ENCODE assay signal across 9 mouse cellular contexts in the genomic region with DNA sequence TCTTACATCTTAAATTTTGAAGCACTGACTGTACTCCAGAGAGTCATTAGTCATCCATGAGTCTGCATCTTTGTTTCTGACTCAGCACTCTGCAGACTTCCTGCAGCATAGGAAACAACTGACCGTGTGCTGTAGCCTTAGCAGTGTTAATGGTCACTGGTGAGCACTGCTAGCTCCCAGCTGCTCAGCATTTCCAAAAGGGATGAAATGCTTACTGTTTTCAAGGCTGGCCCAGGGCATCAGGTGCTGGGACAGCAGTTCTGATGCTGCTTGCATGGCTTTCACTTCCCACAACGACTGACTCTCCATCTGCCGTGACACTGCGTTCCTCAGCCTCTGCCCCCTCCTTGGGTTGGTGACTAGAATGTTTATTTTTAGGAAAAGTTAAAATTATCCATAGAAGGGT. TPM values are rescaled to one million over a fixed set of nuclear protein-coding genes. Genes with fewer than 3 reads are reported as not detected.
A peak's percentile ranks its signal among the peaks of the same experiment; 100 is the strongest.
DNase-seq lines count a peak whose midpoint lies in the region; ATAC-seq and TF ChIP-seq lines count a peak whose summit lies in the region.
"Had no signal": no experiment of that assay in that cellular context is flagged by ENCODE, and none has a peak within 500 bp of the region (broad histone marks: within the 10 kb centered on the region; RNA-seq: fewer than 3 reads in every experiment).

No protein-coding gene starts in this region.

- no peaks in the 10 kb centered on the region for H3K9me3 ChIP-seq in forebrain, postnatal 0 days (ENCODE audit: low read length)
- no peaks in the 10 kb centered on the region for H3K9me3 ChIP-seq in forebrain, embryonic 13.5 days (replicated peaks)
- no peaks in the 10 kb centered on the region for H3K9me3 ChIP-seq in midbrain, embryonic 15.5 days
- H3K9me3 ChIP-seq in midbrain, embryonic 16.5 days (replicated peaks; ENCODE audit: control insufficient read depth, low read length, poor library complexity, severe bottlenecking) = no peaks in the 10 kb centered on the region

- intact Hi-C loops in left cerebral cortex, postnatal 25 days (cut with DNase I) = no loop called here

- H3K4me2 ChIP-seq in forebrain, postnatal 0 days (ENCODE audit: low read depth) = no peak overlapping the region
- H3K4me2 ChIP-seq in forebrain, embryonic 13.5 days = no peak overlapping the region
- H3K4me2 ChIP-seq in midbrain, embryonic 15.5 days = no peak overlapping the region
- no peak overlapping the region for H3K4me2 ChIP-seq in midbrain, embryonic 16.5 days (ENCODE audit: low read length)

- WGBS in forebrain, postnatal 0 days = 70% methylated on average over 4 of the region's 4 CpGs
- WGBS in forebrain, embryonic 13.5 days = 74% methylated on average over 4 of the region's 4 CpGs
- WGBS in midbrain, embryonic 15.5 days = 64% methylated on average over 4 of the region's 4 CpGs
- WGBS in midbrain, embryonic 16.5 days = 73% methylated on average over 4 of the region's 4 CpGs

- no peak overlapping the region for H3K9ac ChIP-seq in forebrain, postnatal 0 days
- H3K9ac ChIP-seq in forebrain, embryonic 13.5 days = no peak overlapping the region
- H3K9ac ChIP-seq in midbrain, embryonic 15.5 days = no peak overlapping the region
- no peak overlapping the region for H3K9ac ChIP-seq in midbrain, embryonic 16.5 days (ENCODE audit: low read depth, low read length)

- H3K36me3 ChIP-seq in forebrain, postnatal 0 days (ENCODE audit: insufficient read depth) = no peaks in the 10 kb centered on the region
- H3K36me3 ChIP-seq in forebrain, embryonic 13.5 days (ENCODE audit: poor library complexity, severe bottlenecking) = no peaks in the 10 kb centered on the region
- H3K36me3 ChIP-seq in midbrain, embryonic 15.5 days (replicated peaks) = no peaks in the 10 kb centered on the region
- no peaks in the 10 kb centered on the region for H3K36me3 ChIP-seq in midbrain, embryonic 16.5 days (ENCODE audit: control insufficient read depth, insufficient read depth, low read length)

- no peak for DNase-seq in forebrain, postnatal 0 days
- peak; percentile 42 to 67 for DNase-seq in left cerebral cortex, postnatal 25 days (ENCODE audit: low spot score in 2 of 2)
- DNase-seq in skeletal muscle tissue, adult 2 months (ENCODE audit: low read depth, low spot score) = peak; percentile 39
- DNase-seq in spleen, postnatal 4 days (ENCODE audit: low spot score in 2 of 2) = no peak

- peak; percentile 29; the same call in 1 of the 2 replicates for ATAC-seq in forebrain, postnatal 0 days
- no peak; the same call in 1 of the 2 replicates for ATAC-seq in forebrain, embryonic 13.5 days
- ATAC-seq in midbrain, embryonic 15.5 days (replicated peaks) = 0 out of 2 replicates have a peak, but pooled peaks have one; percentile 27
- ATAC-seq in midbrain, embryonic 16.5 days = no peak
- ATAC-seq in erythroblast, adult 5-6 weeks (replicated peaks; ENCODE audit: low FRiP score, poor library complexity, severe bottlenecking) = peak; percentile 96

- no peaks in the 10 kb centered on the region for H3K27me3 ChIP-seq in forebrain, postnatal 0 days (ENCODE audit: insufficient read depth, low read length)
- no peaks in the 10 kb centered on the region for H3K27me3 ChIP-seq in forebrain, embryonic 13.5 days
- no peaks in the 10 kb centered on the region for H3K27me3 ChIP-seq in midbrain, embryonic 15.5 days (replicated peaks)
- H3K27me3 ChIP-seq in midbrain, embryonic 16.5 days (ENCODE audit: control insufficient read depth, insufficient read depth, low read depth, low read length) = no peaks in the 10 kb centered on the region

- TF ChIP-seq CTCF in forebrain, postnatal 0 days (IDR thresholded peaks at IDR 0.05; ENCODE audit: low read depth) = no peak

- H3K4me3 ChIP-seq in forebrain, postnatal 0 days (ENCODE audit: low read depth, low read length) = no peak overlapping the region
- no peak overlapping the region for H3K4me3 ChIP-seq in forebrain, embryonic 13.5 days
- no peak overlapping the region for H3K4me3 ChIP-seq in midbrain, embryonic 15.5 days
- H3K4me3 ChIP-seq in midbrain, embryonic 16.5 days (ENCODE audit: low read depth, low read length) = no peak overlapping the region

- no peaks in the 10 kb centered on the region for H3K4me1 ChIP-seq in forebrain, postnatal 0 days (ENCODE audit: insufficient read depth)
- H3K4me1 ChIP-seq in forebrain, embryonic 13.5 days = no peaks in the 10 kb centered on the region
- no peaks in the 10 kb centered on the region for H3K4me1 ChIP-seq in midbrain, embryonic 15.5 days
- H3K4me1 ChIP-seq in midbrain, embryonic 16.5 days (ENCODE audit: control insufficient read depth, insufficient read depth, low read length) = no peaks in the 10 kb centered on the region

- no peak overlapping the region for H3K27ac ChIP-seq in forebrain, postnatal 0 days (ENCODE audit: low read depth, low read length)
- H3K27ac ChIP-seq in forebrain, embryonic 13.5 days = no peak overlapping the region
- H3K27ac ChIP-seq in midbrain, embryonic 15.5 days = no peak overlapping the region
- no peak overlapping the region for H3K27ac ChIP-seq in midbrain, embryonic 16.5 days (ENCODE audit: low read length)

RNA-seq across cellular contexts. Expression of a gene that starts 29.8 kb away (rescaled TPM):
- total RNA-seq in forebrain, postnatal 0 days (2014; rRNA removed) = 4.0 and 12.3 TPM in 2 replicates
- 17.6 and 19.3 TPM in 2 replicates for polyA plus RNA-seq in forebrain, postnatal 0 days (2015; fragmentation: Nextera tagmentation; extraction: Ambion mirVana)
- 22.1 and 27.4 TPM in 2 replicates for polyA plus RNA-seq in forebrain, embryonic 13.5 days (2015; fragmentation: Nextera tagmentation; extraction: Ambion mirVana)
- 12.3 and 14.0 TPM in 2 replicates for polyA plus RNA-seq in midbrain, embryonic 15.5 days (2015; fragmentation: Nextera tagmentation; extraction: Ambion mirVana)
- 16.6 and 17.0 TPM in 2 replicates for polyA plus RNA-seq in midbrain, embryonic 16.5 days (2015; fragmentation: Nextera tagmentation; extraction: Ambion mirVana)
- 3.6 TPM in 1 of 2 replicates, not detected in the other for total RNA-seq in erythroblast, adult 5-6 weeks (2015; ENCODE audit: low replicate concordance)
- total RNA-seq in erythroblast, adult 5-6 weeks (2017; ENCODE audit: low replicate concordance) = 2.4 TPM in 1 of 2 replicates, not detected in the other
- total RNA-seq in left cerebral cortex, postnatal 25 days (2021) = 1 to 10 TPM; 5.9 to 9.0 TPM

RNA-seq across cellular contexts. Expression of a gene that starts 29.8 kb away (rescaled TPM):
- 11.9 and 14.3 TPM in 2 replicates for total RNA-seq in forebrain, postnatal 0 days (2014; rRNA removed)
- polyA plus RNA-seq in forebrain, postnatal 0 days (2015; fragmentation: Nextera tagmentation; extraction: Ambion mirVana) = 6.4 and 10.3 TPM in 2 replicates
- 9.9 and 10.8 TPM in 2 replicates for polyA plus RNA-seq in forebrain, embryonic 13.5 days (2015; fragmentation: Nextera tagmentation; extraction: Ambion mirVana)
- polyA plus RNA-seq in midbrain, embryonic 15.5 days (2015; fragmentation: Nextera tagmentation; extraction: Ambion mirVana) = 12.4 and 13.8 TPM in 2 replicates
- polyA plus RNA-seq in midbrain, embryonic 16.5 days (2015; fragmentation: Nextera tagmentation; extraction: Ambion mirVana) = 12.1 and 12.8 TPM in 2 replicates
- 4.2 TPM in 2 replicates for total RNA-seq in erythroblast, adult 5-6 weeks (2015; ENCODE audit: low replicate concordance)
- total RNA-seq in erythroblast, adult 5-6 weeks (2017; ENCODE audit: low replicate concordance) = 1.2 and 7.0 TPM in 2 replicates
- 10 to 100 TPM; 37.3 to 38.4 TPM for total RNA-seq in left cerebral cortex, postnatal 25 days (2021)

RNA-seq across cellular contexts. Expression of a gene that starts 30.0 kb away (rescaled TPM):
- total RNA-seq in forebrain, postnatal 0 days (2014; rRNA removed) = 8.5 and 13.6 TPM in 2 replicates
- polyA plus RNA-seq in forebrain, postnatal 0 days (2015; fragmentation: Nextera tagmentation; extraction: Ambion mirVana) = 5.1 and 8.1 TPM in 2 replicates
- polyA plus RNA-seq in forebrain, embryonic 13.5 days (2015; fragmentation: Nextera tagmentation; extraction: Ambion mirVana) = 12.2 and 12.8 TPM in 2 replicates
- 15.0 and 16.2 TPM in 2 replicates for polyA plus RNA-seq in midbrain, embryonic 15.5 days (2015; fragmentation: Nextera tagmentation; extraction: Ambion mirVana)
- polyA plus RNA-seq in midbrain, embryonic 16.5 days (2015; fragmentation: Nextera tagmentation; extraction: Ambion mirVana) = 13.2 and 15.7 TPM in 2 replicates
- total RNA-seq in erythroblast, adult 5-6 weeks (2015; ENCODE audit: low replicate concordance) = 7.1 and 7.5 TPM in 2 replicates
- total RNA-seq in erythroblast, adult 5-6 weeks (2017; ENCODE audit: low replicate concordance) = 7.5 and 11.3 TPM in 2 replicates
- 1 to 10 TPM; 9.3 to 10.0 TPM for total RNA-seq in left cerebral cortex, postnatal 25 days (2021)

RNA-seq across cellular contexts. Expression of a gene that starts 35.5 kb away (rescaled TPM):
- total RNA-seq in forebrain, postnatal 0 days (2014; rRNA removed) = not detected in 2 replicates
- polyA plus RNA-seq in forebrain, postnatal 0 days (2015; fragmentation: Nextera tagmentation; extraction: Ambion mirVana) = 8.4 and 16.0 TPM in 2 replicates
- polyA plus RNA-seq in forebrain, embryonic 13.5 days (2015; fragmentation: Nextera tagmentation; extraction: Ambion mirVana) = 22.9 and 38.6 TPM in 2 replicates
- 22.8 and 26.9 TPM in 2 replicates for polyA plus RNA-seq in midbrain, embryonic 15.5 days (2015; fragmentation: Nextera tagmentation; extraction: Ambion mirVana)
- polyA plus RNA-seq in midbrain, embryonic 16.5 days (2015; fragmentation: Nextera tagmentation; extraction: Ambion mirVana) = 17.8 and 27.2 TPM in 2 replicates
- not detected in 2 replicates for total RNA-seq in erythroblast, adult 5-6 weeks (2015; ENCODE audit: low replicate concordance)
- total RNA-seq in erythroblast, adult 5-6 weeks (2017; ENCODE audit: low replicate concordance) = not detected in 2 replicates
- total RNA-seq in left cerebral cortex, postnatal 25 days (2021) = 10 to 100 TPM; 12.8 to 45.7 TPM
- polyA plus RNA-seq: large intestine, adult 2 months had no signal

Comparison
In these comparisons a context has a peak if more than half of its experiments do, and no peak if none do; other contexts are left out.
1. ATAC-seq: peak in forebrain, postnatal 0 days (single experiment), midbrain, embryonic 15.5 days (single experiment) and erythroblast, adult 5-6 weeks (single experiment); none in forebrain, embryonic 13.5 days (single experiment) and midbrain, embryonic 16.5 days (single experiment).
2. DNase-seq: peak in left cerebral cortex, postnatal 25 days (2 of 2) and skeletal muscle tissue, adult 2 months (single experiment); none in forebrain, postnatal 0 days (single experiment) and spleen, postnatal 4 days (0 of 2).